Mouse (Mus musculus) C2C12 (cell line): Measurements from ENCODE around the gene Rln1. TPM values are rescaled to one million over a fixed set of nuclear protein-coding genes. Genes with fewer than 3 reads are reported as not detected.

Experiments used
- H3K27me3 ChIP-seq: one replicate; pipeline ENCODE4 v1.6.1; 2011; ENCODE audit not compliant: control insufficient read depth, insufficient read depth, insufficient read length
- H3K36me3 ChIP-seq: one replicate; pipeline ENCODE4 v1.6.1; 2011; ENCODE audit not compliant: control insufficient read depth, insufficient read depth
- H3K4me3 ChIP-seq: one replicate; pipeline ENCODE4 v1.5.1; 2011; ENCODE audit warnings: mild to moderate bottlenecking, control low read depth; ENCODE audit not compliant: poor library complexity, insufficient read depth, severe bottlenecking
- H3K79me2 ChIP-seq: one replicate; pipeline ENCODE4 v1.6.1; 2011; ENCODE audit not compliant: control insufficient read depth, insufficient read depth
- H3K79me3 ChIP-seq: one replicate; pipeline ENCODE4 v1.6.1; 2011; ENCODE audit warnings: low read depth, control low read depth
- H3ac ChIP-seq: one replicate; pipeline ENCODE3; 2011; ENCODE audit warnings: low read depth; ENCODE audit not compliant: control insufficient read depth, insufficient read length
- CEBPB ChIP-seq: IDR thresholded peaks from one replicate; pipeline ENCODE4 v1.6.1; 2011; ENCODE audit warnings: low read depth, mild to moderate bottlenecking, control low read depth, moderate library complexity
- CTCF ChIP-seq: IDR thresholded peaks from one replicate; pipeline ENCODE4 v1.5.1; 2011; ENCODE audit not compliant: control insufficient read depth, insufficient read depth, insufficient read length
- FOSL1 ChIP-seq: IDR thresholded peaks from one replicate; pipeline ENCODE4 v1.8.0; 2011; ENCODE audit warnings: mild to moderate bottlenecking, low read length; ENCODE audit not compliant: poor library complexity, insufficient read depth, severe bottlenecking
- MAX ChIP-seq: IDR thresholded peaks from one replicate; pipeline ENCODE4 v1.6.1; 2011; ENCODE audit warnings: mild to moderate bottlenecking, control low read depth
- MYOD1 ChIP-seq: IDR thresholded peaks from one replicate; pipeline ENCODE4 v1.6.1; 2011; ENCODE audit warnings: low read depth; ENCODE audit not compliant: control insufficient read depth, insufficient read length
- MYOG ChIP-seq: IDR thresholded peaks from one replicate; pipeline ENCODE4 v1.6.1; 2011; ENCODE audit not compliant: control insufficient read depth, insufficient read length; ENCODE audit errors: extremely low read depth
- USF1 ChIP-seq: IDR thresholded peaks from one replicate; pipeline ENCODE4 v1.6.1; 2011; ENCODE audit warnings: low read depth, mild to moderate bottlenecking, control low read depth, moderate library complexity
- polyA plus RNA-seq: library from polyadenylated mRNA; unstranded; fragments of >200 nt; fragmentation: generic; extraction: Trizol; gene quantifications from one replicate; pipeline ENCODE4 v1.2.1, GENCODE M21; 2012; ENCODE audit warnings: missing spikeins

The Rln1 gene
- polyA plus RNA-seq, 1 experiment: 0.05 TPM

GRCm38 (mm10) chr19:29294756-29295155 lies 39.7 kb downstream of the Rln1 start:
- Histone ChIP-seq H3K36me3 (peaks cover 49% of the 10 kb centered on the region), H3ac (no peak overlapping the region), H3K27me3 (no peaks in the 10 kb centered on the region), H3K79me3 (no peaks in the 10 kb centered on the region), H3K4me3 (no peak overlapping the region), H3K79me2 (no peaks in the 10 kb centered on the region)
- TF ChIP-seq MYOD1: peak; percentile 94
- TF ChIP-seq MAX: no peak

GRCm38 (mm10) chr19:29292546-29292945 lies 41.9 kb downstream of the Rln1 start:
- Histone ChIP-seq H3K27me3 (no peaks in the 10 kb centered on the region), H3ac (no peak overlapping the region), H3K79me3 (no peaks in the 10 kb centered on the region), H3K79me2 (no peaks in the 10 kb centered on the region), H3K4me3 (no peak overlapping the region), H3K36me3 (peaks cover 41% of the 10 kb centered on the region)
- TF ChIP-seq MYOG (no peak), CTCF (no peak), CEBPB (no peak), USF1 (no peak), MAX (no peak), FOSL1 (no peak), MYOD1 (no peak)

- H3K79me3 ChIP-seq: no peaks in the 10 kb centered on the region
- TF ChIP-seq CEBPB (no peak), CTCF (no peak)
- H3K4me3 ChIP-seq: no peak overlapping the region
- H3K79me2 ChIP-seq: no peaks in the 10 kb centered on the region
- H3K27me3 ChIP-seq: no peaks in the 10 kb centered on the region
- peaks cover 40% of the 10 kb centered on the region for H3K36me3 ChIP-seq
- H3ac ChIP-seq: no peak overlapping the region
These were observed 42.9 kb downstream of the Rln1 start for GRCm38 (mm10) chr19:29291532-29291931.

GRCm38 (mm10) chr19:29287863-29288262 lies 46.6 kb downstream of the Rln1 start:
- peaks cover 52% of the 10 kb centered on the region for H3K36me3 ChIP-seq
- no peak overlapping the region for H3K4me3 ChIP-seq
- no peak overlapping the region for H3ac ChIP-seq
- H3K79me3 ChIP-seq: no peaks in the 10 kb centered on the region
- H3K79me2 ChIP-seq: no peaks in the 10 kb centered on the region
- TF ChIP-seq MYOG (no peak), MYOD1 (no peak), CTCF (no peak), USF1 (no peak), FOSL1 (no peak), MAX (no peak)
- H3K27me3 ChIP-seq: no peaks in the 10 kb centered on the region

GRCm38 (mm10) chr19:29285451-29285869 lies 49.0 kb downstream of the Rln1 start:
- Histone ChIP-seq H3K36me3 (peaks cover 35% of the 10 kb centered on the region), H3ac (no peak overlapping the region), H3K4me3 (no peak overlapping the region), H3K79me2 (no peaks in the 10 kb centered on the region), H3K27me3 (no peaks in the 10 kb centered on the region), H3K79me3 (no peaks in the 10 kb centered on the region)
- TF ChIP-seq MYOD1 (no peak), CEBPB (no peak), USF1 (no peak), MYOG (no peak), MAX (no peak), FOSL1 (no peak), CTCF (no peak)

Other genes starting within 250 kb of the Rln1 start
- gene Rcl1, start 233.3 kb downstream of the Rln1 start, polyA plus RNA-seq: 45.4 TPM
- gene Jak2, start 82.8 kb downstream of the Rln1 start, polyA plus RNA-seq: 4.3 TPM
- 0.41 TPM for gene Insl6, start 9.3 kb downstream of the Rln1 start, polyA plus RNA-seq
- 15.2 TPM for gene Plgrkt, start 32.7 kb upstream of the Rln1 start, polyA plus RNA-seq
- gene Cd274, start 32.8 kb upstream of the Rln1 start, polyA plus RNA-seq: 0.05 TPM
- gene Pdcd1lg2, start 76.2 kb upstream of the Rln1 start, polyA plus RNA-seq: not detected
- gene Ric1, start 187.6 kb upstream of the Rln1 start, polyA plus RNA-seq: 4.3 TPM